Mouse (Mus musculus): ENCODE measurements around the gene Clk1.
A peak's percentile ranks its signal among the peaks of the same experiment; 100 is the strongest.

GRCm38 (mm10) chr1:58393284-58394195 lies 30.3 kb downstream of the Clk1 start:
- no peak for TF ChIP-seq ZNF384 (IDR thresholded peaks at IDR 0.05; ENCODE audit: low read depth, low read length)
- peak; percentile 49; the same call in 1 of the 2 replicates for TF ChIP-seq HCFC1 (IDR thresholded peaks at IDR 0.05; ENCODE audit: borderline replicate concordance, insufficient read depth, low read length)
- no peak for TF ChIP-seq MAFK (IDR thresholded peaks at IDR 0.05; ENCODE audit: insufficient read depth, low read depth, low read length)
- TF ChIP-seq CHD2 (IDR thresholded peaks at IDR 0.05; ENCODE audit: low read depth, low read length) = no peak
- no peak for TF ChIP-seq ZC3H11A (IDR thresholded peaks at IDR 0.05; ENCODE audit: borderline replicate concordance, low read depth, low read length)
